Mouse (Mus musculus) midbrain, embryonic 14.5 days (tissue): ENCODE data around the gene Synrg. TPM values are rescaled to one million over a fixed set of nuclear protein-coding genes. Genes with fewer than 3 reads are reported as not detected.
A peak's percentile ranks its signal among the peaks of the same experiment; 100 is the strongest.

Experiments used
- ATAC-seq: fragments of 200-750 bp; cut with Nextera tagmentation; 2 replicates; pipeline ENCODE4 v1.8.0; 2017; ENCODE audit warnings: moderate number of reproducible peaks, moderate library complexity; ENCODE audit not compliant: low FRiP score, low TSS enrichment
- DNase-seq: peaks from one replicate; pipeline ENCODE4 v3.0.0-alpha.2; 2015
- H3K27ac ChIP-seq: fragments of 300-500 bp; sonication (generic); replicated peaks from 2 replicates; pipeline ENCODE4 v1.5.1; 2014; ENCODE audit warnings: mild to moderate bottlenecking, low read depth, low read length, moderate library complexity
- H3K27me3 ChIP-seq: fragments of 300-500 bp; sonication (generic); 2 replicates; pipeline ENCODE4 v1.6.1; 2014; ENCODE audit warnings: low read length, control low read depth, mixed read lengths; ENCODE audit not compliant: control insufficient read depth, insufficient read depth
- H3K36me3 ChIP-seq: fragments of 300-500 bp; sonication (generic); 2 replicates; pipeline ENCODE4 v1.6.1; 2014; ENCODE audit warnings: low read length, control low read depth; ENCODE audit not compliant: control insufficient read depth, insufficient read depth
- H3K4me1 ChIP-seq: fragments of 300-500 bp; sonication (generic); 2 replicates; pipeline ENCODE4 v1.6.1; 2014; ENCODE audit warnings: mild to moderate bottlenecking, antibody characterized with exemption, low read length, control low read depth; ENCODE audit not compliant: control insufficient read depth, insufficient read depth
- H3K4me2 ChIP-seq: fragments of 300-500 bp; sonication (generic); 2 replicates; pipeline ENCODE4 v1.6.1; 2014; ENCODE audit warnings: mild to moderate bottlenecking, low read length, moderate library complexity
- H3K4me3 ChIP-seq: fragments of 300-500 bp; sonication (generic); replicated peaks from 2 replicates; pipeline ENCODE4 v1.5.1; 2014; ENCODE audit warnings: low read depth, low read length
- H3K9ac ChIP-seq: fragments of 300-500 bp; sonication (generic); replicated peaks from 2 replicates; pipeline ENCODE4 v1.6.1; 2014; ENCODE audit warnings: mild to moderate bottlenecking, low read length, moderate library complexity
- H3K9me3 ChIP-seq: fragments of 300-500 bp; sonication (generic); 2 replicates; pipeline ENCODE4 v1.6.1; 2016; ENCODE audit warnings: low read length, control low read depth, mixed read lengths; ENCODE audit not compliant: control insufficient read depth
- WGBS: fragments of 180-500 bp; shearing (Covaris S2); extraction: QIAGEN DNeasy Blood & Tissue Kit; methylation state at CpG from one replicate; pipeline ENCODE4 v1.1.7; 2014; 5-methylcytosine and 5-hydroxymethylcytosine counted together
- polyA plus RNA-seq: library from polyadenylated mRNA; unstranded; fragments of >200 nt; fragmentation: Nextera tagmentation; extraction: Ambion mirVana; gene quantifications from 2 replicates; pipeline ENCODE4 v1.2.1, GENCODE M21; 2014

The Synrg gene
- polyA plus RNA-seq, 1 experiment from 2014 or later, result 34.2 TPM

DNA sequence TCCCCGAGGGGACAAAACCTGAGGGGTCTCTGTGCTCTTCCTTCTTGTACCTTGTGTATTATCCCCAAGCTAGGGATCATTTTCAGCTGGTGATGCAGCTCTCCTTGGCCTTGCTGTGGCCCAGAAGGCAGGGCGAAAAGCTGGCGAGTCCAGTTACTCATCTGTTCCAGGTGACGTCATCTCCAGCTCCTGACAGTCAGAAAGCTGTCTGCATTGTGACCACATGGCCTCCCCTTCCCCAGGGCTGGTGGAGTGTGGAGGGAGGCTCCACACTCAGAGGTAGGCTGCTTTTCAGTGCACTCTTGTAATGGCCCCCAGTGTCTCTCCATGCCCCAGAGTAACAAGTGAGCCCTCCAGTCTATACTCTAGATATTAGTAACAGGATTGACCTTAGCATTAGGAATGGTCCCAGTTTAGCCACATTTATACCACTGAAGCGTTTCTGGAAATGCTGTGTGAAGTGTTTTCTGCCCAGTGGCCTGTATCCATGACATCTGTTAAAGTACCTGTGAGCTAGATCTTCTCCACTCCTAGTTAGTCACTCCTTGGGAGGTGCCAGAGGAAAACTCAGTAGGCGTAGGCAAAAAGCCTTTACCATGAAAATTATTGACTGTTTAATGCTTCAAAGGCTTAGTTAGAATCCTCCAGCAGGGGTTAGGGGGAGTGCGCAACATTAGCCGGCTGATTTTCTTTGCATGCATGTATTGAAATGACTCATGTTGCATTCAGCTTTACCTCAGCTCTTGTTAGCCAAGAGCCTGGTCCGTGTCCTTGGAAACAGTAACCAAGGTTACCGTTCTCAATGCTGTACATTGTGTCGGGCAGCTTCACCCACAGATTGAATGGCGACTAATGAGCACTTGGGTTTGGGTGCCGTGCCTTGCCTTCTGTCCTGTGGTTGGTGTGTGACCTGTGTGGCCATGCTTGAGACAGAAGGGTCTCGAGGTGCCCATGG lies 78.9 kb downstream of the Synrg start:
- Histone ChIP-seq H3K4me3 (no peak overlapping the region), H3K9me3 (no peaks in the 10 kb centered on the region), H3K4me1 (peaks cover 23% of the 10 kb centered on the region), H3K27ac (peak overlapping the region; percentile 75), H3K27me3 (peaks cover 9% of the 10 kb centered on the region; the same call in 1 of the 2 replicates), H3K36me3 (peaks cover 35% of the 10 kb centered on the region), H3K9ac (no peak overlapping the region; the same call in 1 of the 2 replicates), H3K4me2 (peak overlapping the region; percentile 26)
- ATAC-seq, result peak; percentile 86
- DNase-seq, result peak; percentile 91
- 10% methylated on average over 14 of the region's 14 CpGs for WGBS

DNA sequence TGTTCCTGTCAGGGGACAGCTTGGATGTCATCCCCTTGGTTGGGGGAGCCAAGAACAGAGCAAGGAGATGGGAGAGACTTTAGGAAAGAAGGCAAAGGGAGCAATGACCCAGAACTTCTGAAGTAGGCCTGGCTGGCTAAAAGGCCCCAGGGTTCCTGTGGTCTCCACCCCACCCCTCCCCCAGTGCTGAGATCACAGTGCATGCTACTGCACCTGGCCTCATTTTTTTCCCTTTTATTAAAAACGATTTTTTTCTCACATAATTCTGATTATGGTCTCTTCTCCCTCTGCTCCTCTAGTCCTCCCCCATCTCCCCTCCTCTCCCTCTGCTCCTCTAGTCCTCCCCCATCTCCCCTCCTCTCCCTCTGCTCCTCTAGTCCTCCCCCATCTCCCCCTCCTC lies 80.8 kb downstream of the Synrg start:
- ATAC-seq, result no peak
- Histone ChIP-seq H3K4me2 (no peak overlapping the region), H3K27me3 (peaks cover 9% of the 10 kb centered on the region; the same call in 1 of the 2 replicates), H3K4me1 (peaks cover 23% of the 10 kb centered on the region), H3K36me3 (peaks cover 17% of the 10 kb centered on the region), H3K9me3 (no peaks in the 10 kb centered on the region), H3K27ac (no peak overlapping the region), H3K9ac (no peak overlapping the region), H3K4me3 (no peak overlapping the region)
- WGBS, result 31% methylated on average over 1 of the region's 1 CpGs
- DNase-seq, result no peak

GRCm38 (mm10) chr11:84047270-84047669 lies 83.0 kb downstream of the Synrg start:
- ATAC-seq (no peak), DNase-seq (no peak)
- Histone ChIP-seq H3K4me3 (no peak overlapping the region), H3K9me3 (no peaks in the 10 kb centered on the region), H3K27ac (no peak overlapping the region), H3K4me2 (no peak overlapping the region), H3K9ac (no peak overlapping the region), H3K27me3 (no peaks in the 10 kb centered on the region), H3K36me3 (no peaks in the 10 kb centered on the region), H3K4me1 (peaks cover 23% of the 10 kb centered on the region)
- 70% methylated on average over 4 of the region's 4 CpGs for WGBS

DNA sequence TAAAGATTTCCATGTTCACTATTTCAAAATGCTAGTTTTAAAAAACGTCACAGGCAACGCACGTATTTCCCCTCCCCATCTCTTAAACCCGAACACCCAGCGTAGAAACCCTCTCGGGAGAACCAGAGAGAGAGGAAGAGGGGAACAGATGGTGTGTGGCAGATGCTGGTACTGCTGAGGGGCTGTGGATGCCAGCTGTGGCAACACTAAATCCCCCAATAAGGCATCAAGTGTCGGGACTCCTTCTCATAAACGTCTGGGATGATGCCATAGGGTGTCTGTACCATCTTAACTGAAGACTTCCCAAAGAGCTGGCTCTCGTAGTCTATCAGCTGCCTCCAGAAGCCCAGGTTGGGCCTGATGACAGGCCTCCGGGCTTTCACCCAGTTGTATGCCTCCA lies 84.2 kb downstream of the Synrg start:
- Histone ChIP-seq H3K9me3 (no peaks in the 10 kb centered on the region), H3K27ac (no peak overlapping the region)
- 54% methylated on average over 10 of the region's 10 CpGs for WGBS

DNA sequence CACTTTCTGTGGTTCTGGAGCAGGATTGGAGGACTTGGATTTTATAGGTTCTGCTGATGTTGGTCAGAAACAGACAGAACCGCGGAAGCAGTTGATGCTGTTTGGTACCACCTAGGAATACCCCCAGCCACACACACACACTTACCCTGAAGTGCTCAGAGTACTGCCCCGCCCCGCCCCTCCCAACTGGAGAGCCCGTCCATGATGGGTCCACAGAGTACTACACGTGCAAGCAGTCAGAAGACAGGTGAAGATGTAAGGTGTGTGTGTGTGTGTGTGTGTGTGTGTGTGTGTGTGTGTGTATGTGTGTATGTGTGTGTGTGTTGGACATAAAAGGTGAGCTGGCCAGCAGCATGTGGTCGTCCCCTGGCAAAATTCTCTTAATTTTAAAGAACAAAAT lies 88.8 kb downstream of the Synrg start:
- Histone ChIP-seq H3K9ac (no peak overlapping the region), H3K9me3 (no peaks in the 10 kb centered on the region), H3K4me3 (no peak overlapping the region), H3K36me3 (no peaks in the 10 kb centered on the region), H3K4me1 (0 out of 2 replicates have a peak, but pooled peaks cover 6% of the 10 kb centered on the region), H3K4me2 (no peak overlapping the region), H3K27me3 (no peaks in the 10 kb centered on the region), H3K27ac (no peak overlapping the region)
- DNase-seq, result no peak
- ATAC-seq, result no peak
- 85% methylated on average over 7 of the region's 7 CpGs for WGBS

More for the DNA sequence above, 84.2 kb downstream of the Synrg start:
- Histone ChIP-seq H3K9ac (no peak overlapping the region), H3K4me1 (peaks cover 12% of the 10 kb centered on the region), H3K4me3 (no peak overlapping the region), H3K4me2 (no peak overlapping the region), H3K36me3 (no peaks in the 10 kb centered on the region), H3K27me3 (no peaks in the 10 kb centered on the region)
- DNase-seq (peak; percentile 39), ATAC-seq (no peak)

DNA sequence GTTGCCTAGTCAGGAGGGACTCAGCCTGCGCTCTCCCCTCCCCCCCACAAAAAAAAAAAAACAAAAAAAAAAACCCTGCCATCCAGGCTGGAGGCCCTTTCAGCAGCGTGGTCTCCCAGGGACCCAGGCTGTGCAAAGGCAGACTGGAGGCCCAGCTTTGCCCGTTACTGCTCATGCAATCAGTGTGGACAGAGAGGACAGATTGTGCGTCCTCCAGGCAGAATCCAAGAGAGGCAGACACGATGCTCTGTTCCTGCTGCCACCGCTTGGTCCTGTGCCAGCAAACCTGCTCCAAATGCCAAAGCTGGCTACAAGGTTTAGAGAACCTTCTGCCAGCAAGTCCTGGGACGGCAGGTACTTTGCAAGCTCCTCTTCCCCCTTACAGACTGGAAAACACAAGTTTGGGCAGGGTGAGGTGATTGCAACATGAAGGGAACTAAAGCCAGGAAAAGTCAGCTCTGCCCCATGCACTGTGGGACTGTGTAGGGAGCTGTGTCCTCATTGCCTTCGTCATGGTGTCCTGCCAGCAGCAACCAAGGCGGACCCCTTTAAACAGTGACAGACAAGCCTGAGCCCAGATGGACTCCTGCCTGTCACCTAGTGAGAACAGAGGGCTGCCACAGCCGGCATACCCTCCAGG lies 89.4 kb downstream of the Synrg start:
- peak; percentile 48; the same call in 1 of the 2 replicates for ATAC-seq
- peak overlapping the region; percentile 1; the same call in 1 of the 2 replicates for H3K27ac ChIP-seq
- H3K9me3 ChIP-seq, result no peaks in the 10 kb centered on the region
- H3K27me3 ChIP-seq, result no peaks in the 10 kb centered on the region
- H3K4me2 ChIP-seq, result no peak overlapping the region
- H3K36me3 ChIP-seq, result no peaks in the 10 kb centered on the region
- 0 out of 2 replicates have a peak, but pooled peaks cover 6% of the 10 kb centered on the region for H3K4me1 ChIP-seq
- no peak overlapping the region for H3K4me3 ChIP-seq
- H3K9ac ChIP-seq, result no peak overlapping the region
- WGBS, result 50% methylated on average over 10 of the region's 10 CpGs
- peak; percentile 62 for DNase-seq

DNA sequence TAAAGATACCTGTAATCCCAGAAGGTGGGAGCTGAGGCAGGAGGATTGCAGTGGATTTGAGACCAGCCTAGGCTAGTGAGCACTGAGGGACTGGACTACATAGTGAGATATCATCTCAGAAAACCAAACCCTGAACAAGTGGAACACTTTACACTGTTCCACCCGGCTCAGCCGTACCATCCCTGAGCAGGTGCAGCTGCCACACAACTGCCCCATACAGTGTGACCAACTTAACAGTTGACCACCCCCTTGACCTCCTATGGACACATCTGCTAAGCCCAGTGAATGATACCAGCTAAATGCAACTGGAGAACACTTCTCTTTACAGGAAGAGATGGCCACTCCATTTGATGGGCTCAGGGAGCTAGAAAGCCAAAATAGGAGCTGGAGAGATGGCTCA lies 93.2 kb downstream of the Synrg start:
- ATAC-seq (no peak), DNase-seq (no peak)
- Histone ChIP-seq H3K9me3 (no peaks in the 10 kb centered on the region), H3K27me3 (no peaks in the 10 kb centered on the region), H3K27ac (no peak overlapping the region), H3K4me1 (0 out of 2 replicates have a peak, but pooled peaks cover 6% of the 10 kb centered on the region), H3K36me3 (no peaks in the 10 kb centered on the region), H3K4me3 (no peak overlapping the region), H3K4me2 (no peak overlapping the region), H3K9ac (no peak overlapping the region)
- WGBS, result 93% methylated on average over 2 of the region's 2 CpGs

DNA sequence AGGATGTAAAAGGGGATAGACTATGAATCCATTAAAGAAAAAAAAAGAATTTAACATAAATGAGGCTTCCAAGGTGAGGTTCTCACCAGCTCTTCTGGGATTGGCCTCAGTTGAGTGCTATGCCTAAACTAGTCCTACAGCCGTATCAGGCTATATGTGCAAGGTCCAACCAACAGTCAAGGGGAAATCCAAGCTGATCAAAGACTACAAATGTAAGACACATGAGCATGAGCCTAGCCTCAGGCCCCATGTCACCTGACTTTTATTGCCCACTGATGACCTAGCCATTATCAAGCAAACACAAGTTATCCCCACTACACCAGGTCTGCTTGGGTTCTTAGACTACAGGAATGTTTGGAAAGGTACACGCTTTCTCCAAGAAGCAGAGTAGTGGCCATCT lies 95.6 kb downstream of the Synrg start:
- Histone ChIP-seq H3K4me1 (no peaks in the 10 kb centered on the region), H3K4me3 (no peak overlapping the region), H3K4me2 (no peak overlapping the region), H3K36me3 (no peaks in the 10 kb centered on the region), H3K9ac (no peak overlapping the region), H3K27ac (no peak overlapping the region), H3K9me3 (no peaks in the 10 kb centered on the region), H3K27me3 (no peaks in the 10 kb centered on the region)
- ATAC-seq (no peak), DNase-seq (no peak)
- WGBS, result 96% methylated on average over 2 of the region's 2 CpGs
